Mouse (Mus musculus) frontal cortex, adult (tissue): ENCODE measurements around the gene Btnl9.
"Not testable (repeated sequence)": the region's sequence is repeated elsewhere in the genome, so short reads cannot be mapped to it uniquely, and the experiment has no call there.

ENCODE experiments used
- ATAC-seq: cut with Nextera tagmentation; 2 replicates; pipeline ENCODE4 v1.9.2; 2017; ENCODE audit warnings: mild to moderate bottlenecking, moderate library complexity, mixed read lengths; ENCODE audit not compliant: low TSS enrichment

Btnl9 gene

DNA sequence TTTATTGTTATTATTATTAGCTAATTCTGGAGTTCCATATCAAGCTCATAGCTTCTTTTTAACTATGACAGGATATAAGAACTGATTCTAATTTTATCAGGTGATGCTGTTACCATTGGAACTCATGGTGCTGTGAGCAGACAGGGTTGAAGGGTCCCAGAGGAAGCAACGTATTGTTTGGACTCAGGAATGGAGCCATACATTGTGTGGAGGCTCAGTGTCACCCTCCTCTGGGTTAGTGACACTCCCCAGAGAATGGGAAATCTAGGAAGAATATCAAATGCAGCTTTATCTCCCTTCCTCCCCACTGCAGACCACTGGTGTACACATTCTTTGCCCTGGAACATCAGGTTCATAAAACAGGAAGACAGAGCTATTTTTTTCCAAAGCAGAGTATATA is 3.8 kb downstream of the Btnl9 start:
- no peak for ATAC-seq

DNA sequence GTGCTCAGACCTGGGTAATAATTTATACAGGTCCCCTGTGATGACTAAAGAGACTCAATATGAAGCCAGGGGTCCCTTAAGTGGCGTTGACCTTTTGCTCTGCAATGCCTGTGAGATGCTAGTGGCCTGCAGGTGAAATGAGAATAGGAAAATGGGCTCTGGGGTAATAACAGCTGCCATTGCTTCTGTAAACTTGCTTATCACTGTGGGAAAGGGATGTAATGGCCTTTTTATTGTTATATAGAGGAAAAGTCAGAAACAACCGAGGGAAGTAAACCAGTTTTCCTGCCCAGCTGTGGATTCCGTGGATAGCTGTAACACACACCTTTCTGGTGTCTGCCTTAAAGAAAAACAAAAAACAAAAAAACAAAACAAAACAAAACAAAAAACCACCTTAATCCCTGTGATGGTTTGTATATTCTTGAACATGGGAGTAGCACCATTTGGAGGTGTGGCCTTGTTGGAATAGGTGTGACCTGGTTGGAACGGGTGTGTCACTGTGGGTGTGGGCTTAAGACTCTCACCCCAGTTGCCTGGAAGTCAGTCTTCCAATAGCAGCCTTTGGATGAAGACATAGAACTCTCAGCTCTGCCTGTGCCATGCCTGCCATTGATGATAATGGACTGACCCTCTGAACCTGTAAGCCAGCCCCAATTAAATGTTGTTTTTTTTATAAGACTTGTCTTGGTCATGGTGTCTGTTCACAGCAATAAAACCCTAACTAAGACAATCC is 10.7 kb downstream of the Btnl9 start:
- ATAC-seq = not testable (repeated sequence)

DNA sequence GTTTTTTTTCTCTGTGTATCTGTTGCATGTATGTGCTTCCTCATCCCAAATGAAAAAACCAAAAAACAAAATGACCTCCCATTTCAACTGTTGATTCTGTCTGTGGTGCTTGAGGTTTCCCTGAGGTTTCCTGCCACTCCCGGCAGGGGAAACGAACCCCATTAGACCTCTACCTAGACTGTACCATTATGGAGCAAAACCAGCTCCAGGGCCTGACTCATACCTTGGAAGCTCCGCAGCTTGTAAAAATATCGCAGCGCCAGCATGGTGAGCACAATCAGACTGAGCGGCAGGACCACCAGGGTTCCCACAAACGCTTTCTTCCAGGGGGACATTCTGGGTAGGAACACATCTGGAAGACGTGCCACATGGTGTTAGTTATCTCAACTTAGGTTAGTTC is 11.6 kb downstream of the Btnl9 start:
- ATAC-seq = no peak

DNA sequence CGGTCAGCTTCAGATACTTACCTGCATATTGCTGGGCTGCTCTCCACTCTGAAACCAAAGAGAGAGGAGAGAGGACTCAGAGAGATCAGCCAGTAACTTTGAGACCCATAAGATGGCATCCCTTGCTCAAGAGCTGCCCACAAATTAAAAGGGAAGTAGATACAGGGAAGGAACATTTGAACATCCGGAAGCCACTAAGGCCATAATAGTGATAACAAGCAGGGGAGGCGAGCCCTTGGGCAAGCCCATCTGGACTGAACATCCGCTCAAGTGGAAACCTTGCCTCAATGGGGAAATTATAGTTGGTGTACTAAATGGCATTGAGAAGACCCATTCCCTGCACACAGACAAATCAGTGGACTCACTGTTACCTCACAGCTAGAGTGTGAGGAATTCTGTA is 16.4 kb downstream of the Btnl9 start:
- no peak for ATAC-seq

DNA sequence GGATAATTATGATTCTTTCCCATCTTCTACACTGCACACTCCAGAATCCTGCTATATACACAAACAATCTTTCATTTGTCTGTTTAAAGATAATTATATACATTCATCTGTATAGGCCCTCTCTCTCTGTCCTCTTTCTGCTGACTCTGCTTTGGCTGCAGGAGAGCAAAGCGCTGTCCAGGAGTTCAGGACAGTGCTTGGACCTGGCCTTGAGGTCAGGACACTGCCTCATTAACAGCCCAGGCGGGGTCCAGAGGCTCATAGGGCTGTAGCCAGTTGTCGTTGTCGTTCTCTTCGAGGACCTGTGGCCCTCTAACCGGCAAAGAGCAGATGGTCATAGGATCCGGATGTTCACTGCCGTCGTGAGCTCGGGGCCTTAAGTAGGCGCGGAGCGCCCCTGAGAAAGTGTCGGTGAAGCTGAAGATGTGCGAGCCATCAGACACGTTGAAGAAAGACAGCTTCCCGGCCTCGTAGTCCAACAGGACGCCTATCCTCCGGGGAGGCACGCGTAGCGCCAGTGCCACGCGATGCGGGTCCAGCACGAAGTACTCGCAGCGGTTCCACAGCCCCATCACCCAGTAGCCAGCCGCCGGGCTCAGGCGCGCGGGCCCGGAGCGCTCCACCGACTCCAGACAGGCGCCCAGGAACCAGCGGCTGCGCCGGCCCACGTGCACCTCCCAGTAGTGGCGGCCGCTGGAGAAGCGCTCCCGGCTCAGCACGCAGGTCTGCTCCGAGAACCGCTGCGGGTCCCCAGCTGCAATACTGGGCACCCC is 17.9 kb downstream of the Btnl9 start:
- ATAC-seq = peak; percentile 96

DNA sequence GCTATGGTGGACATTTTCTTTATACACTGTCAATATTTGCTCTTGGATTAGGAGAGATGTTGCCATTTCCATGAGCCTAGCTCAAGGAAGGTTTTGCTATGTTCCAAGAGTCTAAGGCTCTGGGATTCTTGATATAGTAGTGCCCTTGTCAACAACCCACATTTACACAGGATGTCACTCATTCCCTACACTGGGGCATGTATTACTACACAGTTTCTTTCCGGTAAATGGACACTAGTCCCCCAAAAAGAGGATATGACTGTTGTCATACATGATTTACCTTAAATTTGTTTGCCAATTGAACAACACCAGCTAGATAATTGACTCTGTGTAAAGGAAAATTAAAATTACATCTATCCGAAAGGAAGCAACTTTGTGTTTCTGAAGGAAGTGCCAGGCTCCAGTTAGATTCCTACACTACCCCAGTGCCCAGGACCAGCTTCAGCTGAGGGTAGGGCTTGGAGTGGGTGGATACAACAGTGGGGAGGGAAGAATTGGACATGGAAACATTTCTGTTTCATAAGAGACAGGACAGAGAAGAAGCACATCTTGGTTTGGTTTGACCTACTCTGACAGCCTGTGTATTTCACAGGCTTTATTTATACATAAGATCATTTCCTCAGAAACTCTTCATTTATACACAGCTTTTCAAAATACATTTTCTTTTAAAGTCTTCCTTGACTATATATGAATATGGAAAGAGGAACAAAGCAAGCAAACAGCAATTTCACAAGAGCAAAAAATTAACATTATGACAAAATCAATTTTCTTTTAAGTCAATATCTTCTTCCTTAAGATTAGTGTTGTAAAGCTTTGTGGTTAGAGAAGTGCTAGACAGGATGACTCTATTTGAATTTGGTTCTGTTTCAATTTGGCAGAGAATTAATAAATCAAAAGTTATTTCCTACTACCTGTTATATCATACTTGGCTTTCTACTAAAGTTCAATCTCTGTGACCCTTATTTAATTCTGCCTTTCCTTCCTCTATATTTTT is 29.8 kb downstream of the Btnl9 start:
- no peak for ATAC-seq

DNA sequence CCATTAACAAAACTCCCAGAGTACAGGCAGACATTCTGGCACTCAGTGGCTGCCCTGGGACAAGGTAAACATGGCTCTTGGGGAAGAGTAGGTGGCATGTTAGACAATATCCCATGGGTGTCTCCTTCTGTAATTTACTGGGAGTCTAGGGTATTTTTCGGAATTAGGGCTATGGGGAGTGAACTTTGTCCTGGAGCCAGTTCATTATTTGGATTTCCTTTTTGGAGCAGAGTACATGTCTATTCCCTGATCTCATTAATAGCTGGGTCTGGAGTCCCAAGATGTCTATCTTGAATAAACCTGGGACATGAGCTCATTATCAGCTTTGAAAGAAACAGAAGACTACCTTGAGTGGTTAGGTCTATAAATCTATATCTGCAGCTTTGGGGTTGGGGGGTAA is 32.9 kb downstream of the Btnl9 start, which contains the start of gene Olfr1394:
TSS of gene Olfr1394 (plus strand) at position 301 of the 400 bp plus-strand sequence.
- ATAC-seq = no peak

DNA sequence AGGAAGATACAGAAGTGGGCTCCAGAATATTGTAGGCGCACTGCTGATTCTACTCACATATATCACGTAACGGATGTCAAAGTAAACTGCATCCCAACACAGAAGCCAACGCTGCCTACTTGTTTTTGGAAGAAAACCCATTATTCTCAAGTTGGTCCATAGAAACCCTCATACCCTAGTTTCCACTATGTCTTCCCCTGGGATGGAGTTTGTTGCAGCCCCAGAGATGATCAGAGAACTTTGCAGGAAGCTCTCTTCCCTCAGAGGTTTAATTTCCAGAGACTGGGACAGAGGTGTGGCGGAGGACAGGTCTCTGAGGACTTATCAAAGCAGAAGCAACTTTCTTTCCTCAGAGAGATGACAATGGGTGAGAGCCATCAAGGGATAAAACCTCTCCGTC is 45.0 kb downstream of the Btnl9 start, which contains the start of gene Olfr1395:
TSS of gene Olfr1395 (plus strand) at position 301 of the 400 bp plus-strand sequence.
- ATAC-seq = no peak

DNA sequence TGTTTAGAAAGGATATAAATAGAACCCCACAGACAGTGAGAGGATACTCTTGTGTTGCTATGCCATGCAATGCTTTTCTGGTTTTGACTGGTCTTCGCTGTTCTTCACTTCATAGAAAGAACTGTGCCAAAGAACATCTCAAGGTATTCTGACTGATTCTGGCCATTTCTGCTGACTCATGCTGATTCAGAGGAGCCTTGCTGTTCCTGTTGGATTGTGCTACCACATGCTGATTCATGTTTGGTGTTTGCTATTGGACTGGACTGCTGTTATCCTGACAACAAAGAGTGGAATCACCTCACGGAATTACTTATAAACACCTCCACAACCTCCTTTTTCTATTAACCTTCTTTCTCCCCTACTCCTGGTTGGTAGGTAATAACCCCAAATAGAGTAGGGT is 62.8 kb downstream of the Btnl9 start:
- ATAC-seq = peak; percentile 86

DNA sequence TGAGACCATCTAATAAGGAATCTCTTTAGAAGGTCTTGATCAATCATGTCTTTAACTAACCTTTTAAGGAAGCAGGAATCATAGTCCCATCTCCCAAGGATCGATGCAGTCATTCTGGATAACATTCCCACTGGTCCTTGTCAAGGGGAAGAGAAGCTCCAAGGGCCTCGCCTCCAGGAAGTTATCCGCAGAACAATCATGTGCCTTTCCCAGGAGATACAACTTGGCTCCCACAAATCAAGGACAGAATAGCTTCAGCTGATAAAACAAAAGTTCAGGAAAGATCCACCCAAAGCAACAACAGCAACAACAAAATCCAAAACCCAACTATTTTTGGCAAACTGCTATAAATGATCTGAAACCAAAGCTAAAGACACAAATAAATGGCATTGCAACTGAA is 67.3 kb downstream of the Btnl9 start:
- ATAC-seq = no peak
